Mouse (Mus musculus): ENCODE measurements around the gene Ankrd44.

Ankrd44 gene

GRCm38 (mm10) chr1:54711568-54711967 lies 214.6 kb downstream of the Ankrd44 start:
- in situ Hi-C loops (cut with MboI) = no loop called here

GRCm38 (mm10) chr1:54710550-54710949 lies 215.6 kb downstream of the Ankrd44 start:
- in situ Hi-C loops (cut with MboI) = no loop called here

DNA sequence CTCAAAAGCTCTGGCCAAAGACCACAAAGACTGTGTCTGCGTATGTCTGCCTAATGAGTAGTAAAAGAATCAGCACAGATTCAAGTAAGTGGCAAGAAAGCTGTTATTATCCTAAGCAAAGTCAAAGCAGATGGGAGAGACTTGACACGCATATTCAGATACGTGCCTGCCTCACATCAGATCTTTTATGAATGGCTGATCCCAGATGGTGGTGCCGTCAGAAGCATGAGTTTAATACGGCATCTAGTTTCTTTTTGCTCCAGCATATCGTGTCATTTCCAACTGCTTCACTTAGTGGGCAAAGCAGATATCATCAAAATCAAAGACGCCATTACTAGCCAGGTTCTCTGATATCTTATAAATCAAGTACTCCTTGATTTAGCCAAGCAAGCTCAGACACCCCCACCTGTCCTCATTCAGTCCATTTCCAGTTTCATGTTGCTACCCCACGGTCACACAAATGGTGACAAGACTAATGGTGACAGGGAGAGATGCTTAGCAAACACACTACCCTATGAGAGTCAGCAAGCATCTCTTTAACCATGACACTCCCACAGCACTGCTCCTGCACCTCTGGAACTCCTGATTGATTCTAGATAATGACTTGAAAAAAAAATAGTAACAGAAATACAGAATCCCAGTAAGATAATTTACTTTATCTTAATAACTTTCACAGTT lies 218.2 kb downstream of the Ankrd44 start:
- in situ Hi-C loops (cut with MboI) = no loop called here

DNA sequence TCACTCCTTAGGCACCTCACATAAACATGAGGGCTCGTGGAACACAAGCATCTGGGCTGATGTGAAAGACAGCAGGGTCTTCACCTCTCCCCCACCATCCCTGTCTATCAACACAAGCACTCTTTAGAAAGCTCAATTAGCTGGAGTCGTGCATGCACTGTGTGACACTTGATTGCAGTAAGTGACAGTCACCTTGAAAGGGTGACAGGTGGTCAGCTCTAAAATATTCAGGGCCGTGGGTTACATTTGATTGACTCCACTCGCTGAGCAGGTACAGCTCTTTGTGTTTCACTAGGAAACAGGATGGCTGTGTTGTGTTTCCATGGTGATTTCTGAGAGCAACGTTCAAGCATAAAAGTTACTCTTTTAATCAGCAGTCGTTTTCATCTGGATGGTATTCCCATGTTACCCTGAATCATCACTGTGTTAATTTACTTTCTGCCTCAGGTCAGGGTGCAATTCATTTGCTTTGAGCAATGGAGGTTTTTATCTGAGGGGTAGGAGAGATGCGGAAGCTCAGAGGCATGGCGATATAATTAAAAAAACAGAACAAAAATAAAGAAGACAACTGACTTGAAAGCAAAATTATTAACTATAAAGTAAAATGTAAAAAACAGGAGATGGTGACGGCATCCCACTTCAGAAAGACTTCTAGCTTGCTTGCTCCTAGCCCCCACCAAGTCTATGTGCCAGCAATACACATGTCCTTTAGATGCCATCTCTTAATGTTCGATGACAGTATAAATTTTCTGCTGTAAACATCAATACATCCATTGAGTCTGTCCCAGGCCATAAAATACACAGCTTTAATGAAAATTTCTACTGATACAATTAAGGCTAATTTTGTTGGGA lies 218.9 kb downstream of the Ankrd44 start:
- in situ Hi-C loops (cut with MboI) = no loop called here

- in situ Hi-C loops (cut with MboI) = no loop called here
Observed at GRCm38 (mm10) chr1:54706621-54707020, 219.6 kb downstream of the Ankrd44 start.

DNA sequence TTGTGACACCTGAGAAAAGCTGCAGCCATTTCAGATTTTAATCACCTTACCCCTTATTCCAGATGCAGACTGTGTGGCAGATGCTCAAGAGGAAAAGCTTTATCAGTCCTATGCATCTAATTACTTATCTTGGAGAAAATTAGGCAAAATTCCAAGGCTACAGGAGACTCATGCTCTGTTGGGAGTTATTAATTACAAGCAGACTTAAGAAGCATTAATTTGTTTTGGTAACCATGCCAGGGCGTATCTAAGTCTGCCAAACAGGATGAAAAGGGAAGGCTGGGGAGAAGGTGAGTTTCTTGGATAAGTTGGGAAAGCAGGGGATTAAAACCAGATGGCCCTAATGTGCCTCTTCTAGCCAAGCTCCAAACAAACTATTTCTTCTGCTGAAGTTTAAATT lies 222.7 kb downstream of the Ankrd44 start:
- in situ Hi-C loops (cut with MboI) = no loop called here

DNA sequence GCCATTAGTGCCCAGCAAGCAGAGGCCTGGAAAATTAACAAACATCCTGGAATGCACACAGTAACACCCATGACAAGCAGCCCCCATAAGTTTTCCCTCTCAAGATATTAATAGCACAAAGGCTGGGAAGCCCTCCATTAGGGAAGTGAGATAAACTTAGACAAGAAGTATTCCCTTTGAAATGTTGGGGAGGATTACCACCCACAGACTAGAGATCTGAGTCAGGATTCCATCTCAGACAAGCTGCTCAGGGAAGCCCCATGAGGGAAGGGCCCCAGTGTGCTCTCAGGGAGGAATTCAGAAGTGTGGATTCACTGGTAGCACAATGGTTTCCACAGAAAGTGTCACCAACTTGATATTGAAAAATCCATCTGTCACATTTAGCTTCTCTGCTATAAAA lies 223.3 kb downstream of the Ankrd44 start:
- in situ Hi-C loops (cut with MboI) = no loop called here

DNA sequence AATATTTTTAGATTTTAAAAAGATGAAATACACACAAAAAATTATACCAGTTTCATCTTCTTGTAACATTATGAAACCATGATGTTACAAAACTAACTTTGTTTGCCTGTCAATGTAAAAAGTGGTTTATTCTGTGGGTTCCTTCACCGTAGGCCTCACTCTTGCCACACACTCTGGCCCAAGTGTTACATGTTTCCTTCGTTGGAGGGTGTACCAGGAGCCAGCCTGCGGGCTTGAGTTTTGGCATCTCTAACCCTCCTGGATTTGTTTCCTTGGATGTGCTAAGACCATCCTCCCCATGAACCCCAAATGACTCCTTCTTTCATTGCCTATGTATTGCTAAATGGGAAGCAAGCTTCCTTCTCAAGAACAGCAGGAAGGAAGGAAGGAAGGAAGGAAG lies 230.8 kb downstream of the Ankrd44 start:
- in situ Hi-C loops (cut with MboI) = no loop called here

DNA sequence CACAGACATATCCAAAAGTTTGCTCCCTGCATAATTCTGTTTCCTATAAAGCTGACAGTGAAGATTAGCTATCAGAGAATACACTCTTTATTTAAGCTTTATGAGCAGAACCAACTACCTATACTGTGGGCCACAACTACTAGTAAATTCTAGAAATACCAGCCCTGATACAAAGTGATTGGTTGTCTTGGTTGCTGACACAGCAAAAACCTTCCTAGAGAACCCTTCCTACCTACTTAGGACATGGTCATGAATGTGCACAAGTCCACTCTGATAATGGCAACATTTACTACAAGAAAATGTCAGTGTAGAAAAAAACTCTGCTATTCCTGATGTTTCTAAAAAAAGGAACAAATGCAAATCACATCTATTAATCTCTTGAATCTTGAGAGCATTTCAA lies 234.4 kb downstream of the Ankrd44 start:
- in situ Hi-C loops (cut with MboI) = no loop called here

GRCm38 (mm10) chr1:54690291-54690965 lies 235.8 kb downstream of the Ankrd44 start:
- in situ Hi-C loops (cut with MboI) = no loop called here

- in situ Hi-C loops (cut with MboI) = no loop called here
Observed at GRCm38 (mm10) chr1:54688441-54688840, 237.7 kb downstream of the Ankrd44 start.

DNA sequence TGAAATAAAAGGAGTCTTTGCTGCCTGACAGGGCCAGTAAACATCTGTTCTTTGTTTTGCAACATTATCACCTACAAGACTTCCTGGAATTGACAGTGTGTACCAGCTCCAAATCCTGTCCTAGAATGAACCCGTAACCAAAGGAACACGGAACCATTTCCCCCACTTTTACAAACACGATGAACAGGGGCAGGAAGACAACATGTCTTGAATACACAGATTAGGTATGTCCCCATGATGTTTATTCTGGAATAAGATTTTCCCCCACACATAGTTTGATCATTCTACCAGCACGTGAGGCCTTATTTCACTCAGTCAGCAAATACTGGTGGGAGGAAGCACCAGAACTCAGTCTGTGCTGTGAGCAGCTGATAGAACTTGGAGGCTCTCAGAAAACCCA lies 241.9 kb downstream of the Ankrd44 start:
- in situ Hi-C loops (cut with MboI) = no loop called here

DNA sequence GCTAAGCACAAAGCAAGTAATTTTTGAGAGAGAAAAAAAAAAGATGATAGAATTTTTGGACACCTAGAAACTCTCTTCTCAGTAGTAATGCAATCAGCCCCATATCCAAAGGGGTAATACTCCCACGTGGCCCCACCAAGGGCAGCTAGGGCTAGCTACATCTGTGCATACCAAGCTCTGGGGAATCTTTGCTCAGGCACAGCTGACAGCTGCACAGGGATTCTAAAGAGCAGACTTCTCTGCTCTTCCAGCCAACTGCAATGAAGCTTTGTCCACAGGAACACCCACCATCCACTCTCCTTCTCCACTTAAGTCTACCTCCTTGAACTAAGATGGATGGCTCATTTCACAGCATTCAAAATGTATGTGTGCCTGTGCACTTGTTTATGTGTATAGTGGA lies 246.6 kb downstream of the Ankrd44 start:
- in situ Hi-C loops (cut with MboI) = no loop called here

DNA sequence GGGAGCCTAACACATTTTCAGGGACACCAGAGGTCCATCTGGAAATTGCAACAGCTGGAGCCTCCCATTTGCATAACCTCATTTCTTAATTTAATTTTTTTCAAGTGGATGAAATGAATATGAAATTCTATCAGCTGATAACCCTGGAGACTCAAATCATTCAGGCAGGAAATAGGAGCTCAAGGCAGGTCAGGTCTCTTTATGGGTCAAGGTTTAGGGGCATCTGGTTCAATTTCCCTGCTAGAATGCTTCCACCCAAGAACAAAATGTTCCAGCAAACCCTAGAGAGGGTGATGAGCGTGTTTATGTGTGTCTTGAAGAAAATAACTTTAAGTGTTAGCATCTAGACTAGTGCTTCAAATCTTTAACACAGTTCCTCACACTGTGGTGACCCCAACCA lies 248.2 kb downstream of the Ankrd44 start:
- in situ Hi-C loops (cut with MboI) = no loop called here

GRCm38 (mm10) chr1:54675478-54675877 lies 250.7 kb downstream of the Ankrd44 start:
- in situ Hi-C loops (cut with MboI) = no loop called here

DNA sequence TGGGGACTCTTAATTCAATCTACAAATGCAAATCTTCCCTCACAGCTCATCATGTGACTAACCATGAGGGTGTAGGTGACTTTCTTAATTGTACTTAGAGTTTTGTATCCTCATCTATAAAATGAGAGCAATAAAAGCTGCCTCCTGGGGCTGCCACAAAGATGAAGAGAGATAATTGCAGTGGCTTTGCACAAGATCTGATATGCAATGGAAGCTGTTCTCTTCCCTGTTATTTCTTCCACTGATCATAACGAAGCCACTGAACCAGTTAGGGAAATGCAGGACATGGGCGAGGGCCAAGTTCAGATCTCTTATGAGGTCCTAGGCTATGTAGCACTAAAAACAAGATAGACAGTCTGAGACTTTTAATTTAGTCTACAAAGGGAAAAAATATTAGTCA lies 258.2 kb downstream of the Ankrd44 start:
- in situ Hi-C loops (cut with MboI) = no loop called here

DNA sequence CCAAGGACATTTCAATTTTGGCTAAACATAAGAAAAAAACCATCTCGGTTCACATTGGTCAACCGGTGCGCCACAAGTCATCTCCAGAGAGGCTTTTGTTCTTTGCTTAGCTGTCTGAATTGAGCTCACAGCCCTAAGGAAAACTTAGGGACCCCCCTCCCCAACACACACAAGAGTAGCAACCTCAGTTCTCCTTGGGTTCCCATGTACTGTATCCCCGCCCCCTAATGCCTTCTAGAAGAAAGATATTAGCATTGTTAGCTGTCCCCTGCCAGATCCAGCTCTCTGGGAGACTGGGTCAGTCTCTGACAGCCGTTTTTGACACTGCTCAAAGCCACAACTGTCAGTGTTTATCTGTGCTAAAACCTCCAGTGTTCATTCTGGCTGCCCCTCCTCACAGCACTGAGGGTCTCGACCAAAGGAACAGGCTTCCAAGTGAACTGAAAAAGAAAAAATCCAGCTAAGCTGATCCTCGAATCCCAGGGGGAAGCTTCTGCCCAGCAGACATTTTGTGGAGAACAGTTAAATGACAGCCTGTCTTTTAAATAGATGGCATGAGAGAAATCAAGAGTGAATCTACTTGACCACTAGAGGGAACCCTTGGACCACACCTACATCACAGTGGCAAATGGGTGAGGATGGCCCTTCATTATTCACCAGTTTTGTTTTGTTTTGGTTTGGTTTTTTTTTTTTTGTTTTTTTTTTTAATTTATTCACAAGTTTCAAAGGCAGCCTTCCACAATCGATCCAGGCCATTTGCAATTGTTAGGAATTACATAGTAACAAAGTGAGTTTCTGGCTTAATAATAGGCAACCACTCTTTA lies 260.4 kb downstream of the Ankrd44 start:
- in situ Hi-C loops (cut with MboI) = no loop called here

DNA sequence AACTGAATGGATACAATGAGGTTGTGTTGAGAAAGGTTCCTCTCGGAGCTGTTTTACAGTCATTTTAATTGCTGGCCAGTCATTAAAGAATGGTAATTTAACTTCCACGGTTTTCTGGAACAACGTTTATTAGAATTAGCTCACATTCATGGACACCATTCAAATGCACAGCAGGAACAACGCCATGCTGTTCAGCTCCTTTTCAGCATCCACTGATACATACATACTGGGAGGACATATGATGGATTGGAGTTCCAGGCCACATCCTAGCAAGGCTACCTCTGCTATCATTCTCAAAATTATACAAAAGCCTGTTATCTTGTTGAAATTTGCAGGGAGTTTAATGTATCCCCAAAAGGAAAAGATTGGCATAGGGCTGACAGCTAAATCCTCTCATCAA lies 261.1 kb downstream of the Ankrd44 start:
- in situ Hi-C loops (cut with MboI) = no loop called here

- in situ Hi-C loops (cut with MboI) = no loop called here
Observed at GRCm38 (mm10) chr1:54660674-54661073, 265.5 kb downstream of the Ankrd44 start.

GRCm38 (mm10) chr1:54658558-54658957 lies 267.6 kb downstream of the Ankrd44 start:
- in situ Hi-C loops (cut with MboI) = no loop called here

- in situ Hi-C loops (cut with MboI) = no loop called here
Observed at GRCm38 (mm10) chr1:54648237-54648636, 277.9 kb downstream of the Ankrd44 start.

DNA sequence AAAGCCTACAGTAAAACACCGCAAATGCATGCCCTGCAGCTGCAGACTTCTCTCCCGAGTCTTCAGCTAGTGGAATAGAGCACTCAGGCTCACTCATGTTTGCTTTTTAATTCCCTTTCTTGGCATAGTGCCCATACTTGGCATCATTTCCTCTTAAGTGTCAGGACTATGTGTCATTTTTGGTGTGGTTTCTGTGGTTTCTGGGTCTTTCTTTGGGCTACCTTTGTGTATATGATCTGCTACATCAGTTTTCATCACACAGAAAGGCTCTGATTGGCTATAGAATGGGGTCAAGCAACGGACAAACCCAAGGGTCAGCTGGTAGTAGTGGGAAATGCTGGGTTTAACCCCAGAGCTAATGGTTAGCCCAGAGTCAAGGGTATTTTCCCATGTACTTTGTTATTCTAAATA lies 278.8 kb downstream of the Ankrd44 start:
- in situ Hi-C loops (cut with MboI) = no loop called here
